Mouse (Mus musculus) layer of hippocampus, adult 18-20 months (tissue): ENCODE measurements at regions not wholly inside any gene's neighbourhood (a gene's known extent, or its start where the extent isn't known, plus 50 kb on each side); places are given as distances from the start of the nearest gene placed in this dataset.

Experiments used
- DNase-seq, 2 experiments: peaks; one replicate each; pipeline ENCODE4 v3.0.0; 2022; ENCODE audit warnings: low spot score in 2 of 2

DNA sequence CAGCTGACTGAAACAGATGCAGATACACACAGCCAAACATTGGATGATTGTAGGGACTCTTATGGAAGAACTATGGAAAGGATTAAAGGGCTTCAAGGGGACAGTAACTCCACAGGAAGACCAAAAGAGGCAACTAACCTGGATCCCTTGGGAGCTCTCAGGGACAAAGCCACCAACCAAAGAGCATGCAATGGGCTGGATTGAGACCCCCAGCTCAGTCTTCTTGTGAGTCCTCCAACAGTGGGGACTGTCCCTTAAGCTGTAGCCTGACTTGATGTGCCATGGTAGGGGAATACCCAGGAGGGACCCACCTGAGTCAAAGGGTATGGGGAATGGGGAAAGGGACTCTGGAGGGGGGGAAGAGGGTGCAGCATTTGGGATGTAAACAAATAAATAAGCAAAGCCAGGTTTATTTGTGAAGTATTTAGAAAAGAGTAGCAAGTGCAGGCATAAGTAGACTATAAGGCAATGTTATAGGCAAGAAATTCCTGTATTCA lies 313.8 kb downstream of the Otol1 start:
- no peak for DNase-seq

DNA sequence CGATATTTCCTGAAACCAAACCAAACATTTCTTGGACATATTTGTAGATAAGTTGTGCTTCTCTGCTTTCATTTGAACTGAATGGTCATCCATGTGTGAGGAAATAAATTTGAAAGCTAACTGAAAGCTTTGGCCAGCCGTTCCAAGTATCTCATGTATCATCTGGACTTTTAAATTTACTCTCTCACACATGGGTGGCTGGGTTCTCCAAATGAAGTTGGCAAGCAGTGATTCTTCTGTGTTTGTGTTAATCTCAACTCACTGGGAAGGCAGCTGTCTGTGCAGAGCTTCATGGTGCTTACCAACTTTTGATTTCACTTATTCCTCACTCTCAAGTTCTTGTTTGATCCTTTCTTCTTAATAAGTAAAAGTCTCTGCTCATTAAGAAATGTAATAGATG lies 317.3 kb downstream of the Otol1 start:
- no peak for DNase-seq
